Mouse (Mus musculus): ENCODE data around the gene Galntl6.

The Galntl6 gene

DNA sequence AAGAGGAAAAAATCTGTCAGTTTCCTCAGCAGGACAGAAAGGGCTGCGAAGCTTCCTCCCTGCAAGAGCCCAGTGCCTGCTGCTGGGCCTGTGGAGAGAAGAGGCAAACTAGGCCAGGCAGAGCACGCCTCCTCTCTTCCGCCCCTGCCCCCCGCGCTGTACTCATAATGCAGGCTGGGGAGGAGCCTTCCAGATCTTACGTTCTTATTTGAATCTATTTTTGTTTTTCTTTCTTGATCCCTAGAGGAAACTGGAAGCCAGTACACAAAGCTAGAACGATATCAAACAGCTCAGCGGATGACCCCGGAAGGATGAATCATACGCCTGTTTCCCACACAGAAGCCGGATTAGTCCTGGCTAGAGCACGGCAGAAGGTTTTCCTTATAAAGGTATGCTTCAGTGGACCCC lies 1112.6 kb downstream of the Galntl6 start:
- Histone ChIP-seq H3K4me3 (replicated peaks; ENCODE audit: low read length) (no peak overlapping the region; the same call in 1 of the 2 replicates), H3K9me3 (ENCODE audit: low read length) (no peaks in the 10 kb centered on the region), H3K27me3 (ENCODE audit: insufficient read depth, low read length) (peaks cover 9% of the 10 kb centered on the region; the same call in 1 of the 2 replicates), H3K36me3 (ENCODE audit: insufficient read depth, low read length) (no peaks in the 10 kb centered on the region), H3K4me1 (replicated peaks; ENCODE audit: low read depth, low read length) (peaks cover 8% of the 10 kb centered on the region)
- TF ChIP-seq CTCF (conservative IDR thresholded peaks at IDR 0.05; ENCODE audit: low read length) (no peak), POU5F1 (IDR thresholded peaks at IDR 0.05; ENCODE audit: borderline replicate concordance, low read length) (no peak), NANOG (IDR thresholded peaks at IDR 0.05; ENCODE audit: borderline replicate concordance, low read length) (no peak)

DNA sequence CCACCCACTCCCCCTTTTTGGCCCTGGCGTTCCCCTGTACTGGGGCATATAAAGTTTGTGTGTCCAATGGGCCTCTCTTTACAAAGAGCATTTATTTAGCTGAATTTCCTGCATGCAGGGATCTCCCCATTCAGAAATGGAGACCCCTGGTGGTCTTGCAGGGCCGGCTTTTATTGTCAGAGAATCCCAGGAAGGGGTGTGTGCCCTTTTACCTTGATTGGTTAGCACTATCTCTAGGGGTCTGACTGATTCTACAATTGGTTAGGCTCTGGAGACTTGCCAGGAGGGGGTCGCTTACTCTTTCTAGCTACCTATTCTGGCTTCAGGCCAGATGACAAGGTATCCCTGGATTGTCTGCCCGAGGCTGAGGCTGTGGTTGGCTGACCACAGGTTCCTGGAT lies 1119.0 kb downstream of the Galntl6 start:
- Histone ChIP-seq H3K27me3 (ENCODE audit: insufficient read depth, low read length) (peaks cover 9% of the 10 kb centered on the region; the same call in 1 of the 2 replicates), H3K9me3 (ENCODE audit: low read length) (no peaks in the 10 kb centered on the region), H3K36me3 (ENCODE audit: insufficient read depth, low read length) (no peaks in the 10 kb centered on the region), H3K4me1 (replicated peaks; ENCODE audit: low read depth, low read length) (peaks cover 23% of the 10 kb centered on the region), H3K4me3 (replicated peaks; ENCODE audit: low read length) (no peak overlapping the region)
- TF ChIP-seq POU5F1 (IDR thresholded peaks at IDR 0.05; ENCODE audit: borderline replicate concordance, low read length): no peak
- peak; percentile 38 for TF ChIP-seq CTCF (conservative IDR thresholded peaks at IDR 0.05; ENCODE audit: low read length)

DNA sequence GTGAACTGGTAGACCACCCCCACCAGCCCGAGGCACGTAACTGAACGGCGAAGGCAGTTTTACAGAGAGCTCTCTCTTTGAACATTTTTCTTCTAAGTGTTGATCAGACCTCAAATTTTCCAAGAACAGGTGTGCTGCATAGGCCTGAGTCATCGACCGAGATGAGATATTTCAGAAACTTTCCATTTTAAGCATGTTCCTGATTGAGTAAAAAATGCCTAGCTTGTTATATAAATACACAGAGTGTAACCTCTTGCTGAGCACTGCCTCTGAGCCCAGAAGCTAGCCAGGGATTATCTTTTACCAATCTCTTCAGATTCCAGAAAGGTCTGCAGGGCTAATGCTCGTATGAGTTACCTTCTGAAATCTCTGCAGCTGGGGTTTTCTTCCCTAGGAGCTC lies 1120.2 kb downstream of the Galntl6 start:
- H3K4me1 ChIP-seq (replicated peaks; ENCODE audit: low read depth, low read length): peaks cover 23% of the 10 kb centered on the region
- H3K36me3 ChIP-seq (ENCODE audit: insufficient read depth, low read length): no peaks in the 10 kb centered on the region
- peaks cover 5% of the 10 kb centered on the region; the same call in 1 of the 2 replicates for H3K27me3 ChIP-seq (ENCODE audit: insufficient read depth, low read length)
- H3K4me3 ChIP-seq (replicated peaks; ENCODE audit: low read length): no peak overlapping the region
- H3K9me3 ChIP-seq (ENCODE audit: low read length): no peaks in the 10 kb centered on the region
- TF ChIP-seq NANOG (IDR thresholded peaks at IDR 0.05; ENCODE audit: borderline replicate concordance, low read length) (no peak), POU5F1 (IDR thresholded peaks at IDR 0.05; ENCODE audit: borderline replicate concordance, low read length) (no peak), CTCF (conservative IDR thresholded peaks at IDR 0.05; ENCODE audit: low read length) (no peak)

DNA sequence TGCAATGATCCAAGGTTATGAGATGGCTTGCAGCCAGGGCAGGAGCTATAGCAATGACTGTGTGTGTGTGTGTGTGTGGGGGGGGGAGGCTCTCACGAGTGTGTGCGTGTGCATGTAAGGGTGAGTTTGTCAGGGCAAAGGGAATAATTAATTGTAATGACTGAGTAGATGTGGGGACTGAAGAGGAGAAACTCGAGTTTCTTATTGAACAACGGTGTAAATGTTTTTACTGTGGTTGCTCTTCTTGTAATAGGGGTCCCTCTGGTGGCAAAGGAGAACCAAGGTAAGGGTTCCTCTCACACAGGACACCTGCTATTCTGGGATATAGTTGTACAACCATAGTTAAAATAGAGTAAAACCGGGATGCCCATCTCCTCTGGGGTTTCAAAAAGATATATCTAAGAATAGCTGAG lies 1121.1 kb downstream of the Galntl6 start:
- Histone ChIP-seq H3K27me3 (ENCODE audit: insufficient read depth, low read length) (peaks cover 5% of the 10 kb centered on the region; the same call in 1 of the 2 replicates), H3K9me3 (ENCODE audit: low read length) (no peaks in the 10 kb centered on the region), H3K4me3 (replicated peaks; ENCODE audit: low read length) (no peak overlapping the region), H3K36me3 (ENCODE audit: insufficient read depth, low read length) (no peaks in the 10 kb centered on the region), H3K4me1 (replicated peaks; ENCODE audit: low read depth, low read length) (peaks cover 23% of the 10 kb centered on the region)
- TF ChIP-seq CTCF (conservative IDR thresholded peaks at IDR 0.05; ENCODE audit: low read length): peak; percentile 41
- TF ChIP-seq POU5F1 (IDR thresholded peaks at IDR 0.05; ENCODE audit: borderline replicate concordance, low read length): no peak
- TF ChIP-seq NANOG (IDR thresholded peaks at IDR 0.05; ENCODE audit: borderline replicate concordance, low read length): no peak

DNA sequence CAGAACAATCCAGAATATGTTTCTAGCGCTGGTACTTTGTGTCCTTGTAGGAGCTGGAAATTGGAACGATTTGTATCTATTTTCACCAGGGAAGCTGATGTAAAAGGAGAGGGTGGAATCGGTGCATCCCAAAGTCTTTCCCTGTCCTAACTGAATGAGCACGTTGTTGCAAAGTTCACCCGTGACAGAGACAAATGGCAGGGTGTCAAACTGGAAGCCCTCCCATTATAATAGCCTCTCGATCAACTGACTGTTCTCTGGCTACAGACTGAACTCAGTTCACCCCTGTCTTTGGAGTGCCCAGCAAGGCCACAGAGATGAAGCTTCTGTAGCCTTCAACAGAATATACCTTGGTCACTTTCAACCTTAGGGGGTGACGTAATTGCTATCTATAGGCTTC lies 1132.9 kb downstream of the Galntl6 start:
- TF ChIP-seq NANOG (IDR thresholded peaks at IDR 0.05; ENCODE audit: borderline replicate concordance, low read length) (no peak), POU5F1 (IDR thresholded peaks at IDR 0.05; ENCODE audit: borderline replicate concordance, low read length) (no peak), CTCF (conservative IDR thresholded peaks at IDR 0.05; ENCODE audit: low read length) (no peak)

DNA sequence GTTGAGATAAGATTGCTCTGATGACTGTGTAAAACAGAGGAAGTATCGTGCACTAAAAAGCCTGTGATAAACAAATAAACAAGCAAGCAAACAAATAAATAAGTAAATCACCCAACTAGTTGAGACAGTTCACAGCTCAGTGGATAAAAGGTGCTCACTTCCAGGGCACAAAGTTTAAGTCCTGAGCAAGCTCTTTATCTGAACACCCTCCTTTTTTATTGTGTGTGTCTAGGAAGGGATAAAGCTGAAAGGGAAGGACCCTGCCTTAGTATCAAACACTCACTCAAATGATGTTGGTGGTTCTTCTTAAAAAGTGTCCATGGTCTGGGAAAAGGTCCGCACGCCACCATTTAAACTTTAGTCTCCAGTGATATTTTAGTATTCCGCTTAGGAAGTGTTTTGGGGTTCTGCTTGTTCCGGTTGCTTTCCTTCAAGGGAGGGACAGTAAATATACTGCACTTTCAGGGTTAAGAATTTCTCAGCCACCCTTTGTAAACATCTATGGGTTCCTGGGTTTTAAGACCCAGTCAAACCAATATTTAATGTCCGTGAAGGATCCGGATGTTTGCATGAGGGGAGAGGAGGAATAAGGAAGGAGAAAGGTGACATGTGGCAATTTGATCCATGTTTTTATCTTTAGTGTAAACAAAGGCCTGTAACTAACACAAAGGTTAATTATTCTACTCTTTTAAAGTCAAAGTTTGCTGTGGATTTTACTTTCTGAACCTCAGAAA lies 1134.3 kb downstream of the Galntl6 start:
- Histone ChIP-seq H3K27me3 (ENCODE audit: insufficient read depth, low read length) (no peaks in the 10 kb centered on the region), H3K4me1 (replicated peaks; ENCODE audit: low read depth, low read length) (no peaks in the 10 kb centered on the region), H3K9me3 (ENCODE audit: low read length) (no peaks in the 10 kb centered on the region), H3K36me3 (ENCODE audit: insufficient read depth, low read length) (no peaks in the 10 kb centered on the region), H3K4me3 (replicated peaks; ENCODE audit: low read length) (no peak overlapping the region)
- TF ChIP-seq CTCF (conservative IDR thresholded peaks at IDR 0.05; ENCODE audit: low read length): no peak
- no peak for TF ChIP-seq POU5F1 (IDR thresholded peaks at IDR 0.05; ENCODE audit: borderline replicate concordance, low read length)
- no peak for TF ChIP-seq NANOG (IDR thresholded peaks at IDR 0.05; ENCODE audit: borderline replicate concordance, low read length)

More for the DNA sequence above, 1132.9 kb downstream of the Galntl6 start:
- Histone ChIP-seq H3K9me3 (ENCODE audit: low read length) (no peaks in the 10 kb centered on the region), H3K27me3 (ENCODE audit: insufficient read depth, low read length) (no peaks in the 10 kb centered on the region), H3K4me1 (replicated peaks; ENCODE audit: low read depth, low read length) (no peaks in the 10 kb centered on the region), H3K36me3 (ENCODE audit: insufficient read depth, low read length) (no peaks in the 10 kb centered on the region), H3K4me3 (replicated peaks; ENCODE audit: low read length) (no peak overlapping the region)

DNA sequence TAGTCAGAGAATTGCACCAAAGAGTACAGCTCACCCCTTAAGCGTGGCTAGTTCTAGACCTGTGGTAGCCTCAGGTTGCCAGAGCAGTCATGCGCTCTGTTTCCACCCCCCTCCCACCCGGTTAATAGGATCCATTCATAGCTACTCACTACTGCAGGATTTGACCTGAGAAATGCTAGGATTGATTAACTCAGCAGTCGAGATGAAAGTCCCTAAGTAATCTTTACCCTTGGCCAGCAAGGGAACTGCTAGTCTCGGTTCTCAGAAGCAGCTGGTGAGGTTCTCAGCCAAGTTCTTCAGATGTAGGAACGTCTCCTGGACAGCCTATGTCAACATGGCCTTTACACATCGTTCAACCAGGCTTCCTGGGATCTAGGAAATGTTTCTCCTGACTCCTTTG lies 1135.7 kb downstream of the Galntl6 start:
- H3K9me3 ChIP-seq (ENCODE audit: low read length): no peaks in the 10 kb centered on the region
- TF ChIP-seq NANOG (IDR thresholded peaks at IDR 0.05; ENCODE audit: borderline replicate concordance, low read length) (no peak), POU5F1 (IDR thresholded peaks at IDR 0.05; ENCODE audit: borderline replicate concordance, low read length) (no peak), CTCF (conservative IDR thresholded peaks at IDR 0.05; ENCODE audit: low read length) (no peak)
- H3K36me3 ChIP-seq (ENCODE audit: insufficient read depth, low read length): no peaks in the 10 kb centered on the region
- no peaks in the 10 kb centered on the region for H3K4me1 ChIP-seq (replicated peaks; ENCODE audit: low read depth, low read length)
- no peak overlapping the region for H3K4me3 ChIP-seq (replicated peaks; ENCODE audit: low read length)
- H3K27me3 ChIP-seq (ENCODE audit: insufficient read depth, low read length): no peaks in the 10 kb centered on the region

DNA sequence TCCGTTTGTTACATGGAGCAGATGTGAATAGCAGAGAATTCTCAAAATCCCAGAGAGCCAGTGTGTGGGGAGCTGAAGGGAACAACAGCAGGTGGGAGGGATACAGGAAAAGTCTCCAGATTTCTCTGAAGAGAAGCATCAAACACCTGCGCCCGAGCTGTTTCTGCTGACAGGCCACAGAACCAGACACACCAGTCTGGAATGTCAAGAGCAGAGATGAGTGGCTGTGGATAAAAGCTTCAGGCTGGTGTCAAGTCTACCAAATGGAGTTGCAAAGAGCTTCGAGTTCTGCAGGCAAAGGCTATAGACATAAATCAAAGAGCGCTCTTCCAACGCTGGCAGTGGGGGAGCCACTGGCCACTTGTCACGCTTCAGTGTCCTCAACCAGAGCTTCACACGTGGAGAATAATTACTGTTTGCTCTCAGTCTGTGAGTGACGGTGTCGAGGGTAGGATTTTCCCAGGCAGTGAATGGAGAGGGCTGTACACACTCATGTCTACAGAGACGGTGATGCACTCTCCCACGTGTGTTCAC lies 1139.6 kb downstream of the Galntl6 start:
- Histone ChIP-seq H3K36me3 (ENCODE audit: insufficient read depth, low read length) (no peaks in the 10 kb centered on the region), H3K9me3 (ENCODE audit: low read length) (no peaks in the 10 kb centered on the region), H3K4me1 (replicated peaks; ENCODE audit: low read depth, low read length) (peaks cover 3% of the 10 kb centered on the region), H3K27me3 (ENCODE audit: insufficient read depth, low read length) (no peaks in the 10 kb centered on the region), H3K4me3 (replicated peaks; ENCODE audit: low read length) (no peak overlapping the region)
- no peak for TF ChIP-seq CTCF (conservative IDR thresholded peaks at IDR 0.05; ENCODE audit: low read length)
- TF ChIP-seq NANOG (IDR thresholded peaks at IDR 0.05; ENCODE audit: borderline replicate concordance, low read length): no peak
- TF ChIP-seq POU5F1 (IDR thresholded peaks at IDR 0.05; ENCODE audit: borderline replicate concordance, low read length): no peak

All from E14TG2a.4 (cell line).